Mouse (Mus musculus): Measurements from ENCODE around the gene Cpeb4. TPM values are rescaled to one million over a fixed set of nuclear protein-coding genes. Genes with fewer than 3 reads are reported as not detected.
"Not testable (repeated sequence)": the region's sequence is repeated elsewhere in the genome, so short reads cannot be mapped to it uniquely, and the experiment has no call there.

Cpeb4 gene
- total and polyA plus RNA-seq, 3 experiments: 15.3 to 97.3 (median 83.4) TPM

- intact Hi-C loops (cut with DNase I): no loop called here
- no peaks in the 10 kb centered on the region for H3K27me3 ChIP-seq (ENCODE audit: control insufficient read depth, insufficient read depth, low read length)
- H3K27ac ChIP-seq: no peak overlapping the region
- no peak overlapping the region for H3K9ac ChIP-seq (ENCODE audit: low read depth, low read length)
- H3K4me1 ChIP-seq (ENCODE audit: control insufficient read depth, insufficient read depth, low read length): no peaks in the 10 kb centered on the region
- no peaks in the 10 kb centered on the region for H3K79me2 ChIP-seq (replicated peaks; ENCODE audit: control insufficient read depth, insufficient read depth, low read length)
- H3K36me3 ChIP-seq (ENCODE audit: control insufficient read depth, insufficient read depth, low read length): no peaks in the 10 kb centered on the region
- no peak for DNase-seq
- 61% methylated on average over 5 of the region's 5 CpGs for WGBS
- TF ChIP-seq EP300 (IDR thresholded peaks at IDR 0.05; ENCODE audit: insufficient read depth, low read depth, low read length) (no peak), CTCF (IDR thresholded peaks at IDR 0.05) (no peak), POLR2A (IDR thresholded peaks at IDR 0.05; ENCODE audit: insufficient read depth, low read depth, low read length) (no peak)
- no peak overlapping the region for H3K4me3 ChIP-seq
Measured at GRCm38 (mm10) chr11:31975678-31976077, 103.7 kb downstream of the Cpeb4 start.

GRCm38 (mm10) chr11:31976137-31976536 is 104.1 kb downstream of the Cpeb4 start:
- TF ChIP-seq EP300 (IDR thresholded peaks at IDR 0.05; ENCODE audit: insufficient read depth, low read depth, low read length): no peak
- no peak for TF ChIP-seq POLR2A (IDR thresholded peaks at IDR 0.05; ENCODE audit: insufficient read depth, low read depth, low read length)
- no peak for TF ChIP-seq CTCF (IDR thresholded peaks at IDR 0.05)
- H3K79me2 ChIP-seq (replicated peaks; ENCODE audit: control insufficient read depth, insufficient read depth, low read length): no peaks in the 10 kb centered on the region
- DNase-seq: no peak
- no peaks in the 10 kb centered on the region for H3K27me3 ChIP-seq (ENCODE audit: control insufficient read depth, insufficient read depth, low read length)
- no peak overlapping the region for H3K4me3 ChIP-seq
- no peak overlapping the region for H3K9ac ChIP-seq (ENCODE audit: low read depth, low read length)
- WGBS: 66% methylated on average over 5 of the region's 5 CpGs
- intact Hi-C loops (cut with DNase I): no loop called here
- no peaks in the 10 kb centered on the region for H3K4me1 ChIP-seq (ENCODE audit: control insufficient read depth, insufficient read depth, low read length)
- no peak overlapping the region for H3K27ac ChIP-seq
- H3K36me3 ChIP-seq (ENCODE audit: control insufficient read depth, insufficient read depth, low read length): no peaks in the 10 kb centered on the region

- intact Hi-C loops (cut with DNase I); H3K27me3 ChIP-seq (ENCODE audit: control insufficient read depth, insufficient read depth, low read length); H3K79me2 ChIP-seq (replicated peaks; ENCODE audit: control insufficient read depth, insufficient read depth, low read length); H3K27ac ChIP-seq; H3K4me3 ChIP-seq; H3K9ac ChIP-seq (ENCODE audit: low read depth, low read length); H3K36me3 ChIP-seq (ENCODE audit: control insufficient read depth, insufficient read depth, low read length); DNase-seq; H3K4me1 ChIP-seq (ENCODE audit: control insufficient read depth, insufficient read depth, low read length): not testable (repeated sequence)
- WGBS: 93% methylated on average over 5 of the region's 5 CpGs
Measured at GRCm38 (mm10) chr11:31980089-31980488, 108.1 kb downstream of the Cpeb4 start.

- Histone ChIP-seq H3K4me3 (no peak overlapping the region), H3K36me3 (ENCODE audit: control insufficient read depth, insufficient read depth, low read length) (no peaks in the 10 kb centered on the region), H3K27me3 (ENCODE audit: control insufficient read depth, insufficient read depth, low read length) (no peaks in the 10 kb centered on the region), H3K4me1 (ENCODE audit: control insufficient read depth, insufficient read depth, low read length) (no peaks in the 10 kb centered on the region), H3K27ac (no peak overlapping the region), H3K79me2 (replicated peaks; ENCODE audit: control insufficient read depth, insufficient read depth, low read length) (no peaks in the 10 kb centered on the region), H3K9ac (ENCODE audit: low read depth, low read length) (no peak overlapping the region)
- 85% methylated on average over 7 of the region's 7 CpGs for WGBS
- no peak for DNase-seq
- intact Hi-C loops (cut with DNase I): no loop called here
- TF ChIP-seq EP300 (IDR thresholded peaks at IDR 0.05; ENCODE audit: insufficient read depth, low read depth, low read length) (no peak), CTCF (IDR thresholded peaks at IDR 0.05) (no peak), POLR2A (IDR thresholded peaks at IDR 0.05; ENCODE audit: insufficient read depth, low read depth, low read length) (no peak)
Measured at GRCm38 (mm10) chr11:31981830-31982229, 109.8 kb downstream of the Cpeb4 start.

GRCm38 (mm10) chr11:31982247-31982943 is 110.4 kb downstream of the Cpeb4 start:
- H3K9ac ChIP-seq (ENCODE audit: low read depth, low read length); H3K27me3 ChIP-seq (ENCODE audit: control insufficient read depth, insufficient read depth, low read length); H3K4me1 ChIP-seq (ENCODE audit: control insufficient read depth, insufficient read depth, low read length); H3K36me3 ChIP-seq (ENCODE audit: control insufficient read depth, insufficient read depth, low read length); H3K27ac ChIP-seq; DNase-seq; H3K4me3 ChIP-seq; H3K79me2 ChIP-seq (replicated peaks; ENCODE audit: control insufficient read depth, insufficient read depth, low read length); intact Hi-C loops (cut with DNase I): not testable (repeated sequence)
- whole genome bisulfite sequencing: 67% methylated on average over 13 of the region's 13 CpGs

- Histone ChIP-seq H3K79me2 (replicated peaks; ENCODE audit: control insufficient read depth, insufficient read depth, low read length) (no peaks in the 10 kb centered on the region), H3K4me3 (no peak overlapping the region), H3K27me3 (ENCODE audit: control insufficient read depth, insufficient read depth, low read length) (no peaks in the 10 kb centered on the region), H3K36me3 (ENCODE audit: control insufficient read depth, insufficient read depth, low read length) (no peaks in the 10 kb centered on the region), H3K9ac (ENCODE audit: low read depth, low read length) (no peak overlapping the region), H3K27ac (no peak overlapping the region), H3K4me1 (ENCODE audit: control insufficient read depth, insufficient read depth, low read length) (no peaks in the 10 kb centered on the region)
- no peak for DNase-seq
- no peak for TF ChIP-seq POLR2A (IDR thresholded peaks at IDR 0.05; ENCODE audit: insufficient read depth, low read depth, low read length)
- no peak for TF ChIP-seq EP300 (IDR thresholded peaks at IDR 0.05; ENCODE audit: insufficient read depth, low read depth, low read length)
- no peak for TF ChIP-seq CTCF (IDR thresholded peaks at IDR 0.05)
- intact Hi-C loops (cut with DNase I): no loop called here
Measured at GRCm38 (mm10) chr11:31983249-31983648, 111.2 kb downstream of the Cpeb4 start.

Data from heart, adult 2 months (tissue).